Mouse (Mus musculus): ENCODE measurements around the gene Zbtb9. TPM values are rescaled to one million over a fixed set of nuclear protein-coding genes. Genes with fewer than 3 reads are reported as not detected.

Zbtb9 gene
- total and polyA plus RNA-seq, 3 experiments: 10.7 to 13.4 TPM; not detected in 1

- TF ChIP-seq ZC3H11A (IDR thresholded peaks at IDR 0.05; ENCODE audit: low read depth, low read length) (no peak), TAL1 (IDR thresholded peaks at IDR 0.05; ENCODE audit: low read length) (no peak), ZMIZ1 (IDR thresholded peaks at IDR 0.05; ENCODE audit: low read depth, low read length) (no peak), USF1 (IDR thresholded peaks at IDR 0.05; ENCODE audit: low read depth, low read length) (no peak), MAZ (IDR thresholded peaks at IDR 0.05; ENCODE audit: low read depth, low read length) (no peak), POLR2AphosphoS2 (IDR thresholded peaks at IDR 0.05; ENCODE audit: low read length) (no peak), SMC3 (IDR thresholded peaks at IDR 0.05; ENCODE audit: low read depth, low read length) (no peak), E2F4 (IDR thresholded peaks at IDR 0.05; ENCODE audit: borderline replicate concordance, low read depth, low read length) (no peak), CHD2 (IDR thresholded peaks at IDR 0.05; ENCODE audit: low read length) (no peak), USF2 (IDR thresholded peaks at IDR 0.05; ENCODE audit: borderline replicate concordance in 1 of 2, insufficient read depth in 1 of 2, low read depth in 1 of 2, low read length in 2 of 2) (no peak), SIN3A (IDR thresholded peaks at IDR 0.05; ENCODE audit: low read length) (no peak), NRF1 (IDR thresholded peaks at IDR 0.05; ENCODE audit: insufficient read depth, low read depth, low read length, poor library complexity, severe bottlenecking) (no peak), RAD21 (IDR thresholded peaks at IDR 0.05; ENCODE audit: low read depth, low read length) (no peak), ZNF384 (IDR thresholded peaks at IDR 0.05; ENCODE audit: low read depth, low read length) (no peak)
- no peak for DNase-seq (ENCODE audit: low read depth, low spot score)
- Histone ChIP-seq H3K36me3 (ENCODE audit: control insufficient read depth in 1 of 2, insufficient read depth in 2 of 2, low read length in 2 of 2) (peaks cover 0 to 3% of the 10 kb centered on the region in 2 experiments; a peak in 1 of 4 replicates), H3K27ac (ENCODE audit: control insufficient read depth, low read depth, low read length) (no peak overlapping the region), H3K79me2 (ENCODE audit: control insufficient read depth, insufficient read depth, low read length, poor library complexity) (peaks cover 2% of the 10 kb centered on the region; the same call in 1 of the 2 replicates), H3K9ac (ENCODE audit: control insufficient read depth, low read depth, low read length, poor library complexity, severe bottlenecking) (no peak overlapping the region), H3K4me3 (ENCODE audit: control insufficient read depth in 1 of 2, insufficient read depth in 1 of 2, low read depth in 2 of 2, low read length in 2 of 2) (no peak overlapping the region), H3K9me3 (replicated peaks; ENCODE audit: insufficient read depth, low read length) (no peaks in the 10 kb centered on the region), H3K4me1 (ENCODE audit: control insufficient read depth in 1 of 2, insufficient read depth in 2 of 2, low read length in 2 of 2) (peaks cover 0 to 21% of the 10 kb centered on the region in 2 experiments; a peak in 2 of 4 replicates), H3K27me3 (ENCODE audit: control insufficient read depth in 1 of 2, insufficient read depth in 2 of 2, low read length in 2 of 2) (no peaks in the 10 kb centered on the region)
Measured at GRCm38 (mm10) chr17:26946567-26946966, 26.4 kb upstream of the Zbtb9 start.

GRCm38 (mm10) chr17:26947231-26948100 is 25.5 kb upstream of the Zbtb9 start:
- peaks cover 0 to 3% of the 10 kb centered on the region in 2 experiments; a peak in 1 of 4 replicates for H3K36me3 ChIP-seq (ENCODE audit: control insufficient read depth in 1 of 2, insufficient read depth in 2 of 2, low read length in 2 of 2)
- no peaks in the 10 kb centered on the region for H3K79me2 ChIP-seq (ENCODE audit: control insufficient read depth, insufficient read depth, low read length, poor library complexity)
- peaks cover 0 to 16% of the 10 kb centered on the region in 2 experiments; a peak in 2 of 4 replicates for H3K4me1 ChIP-seq (ENCODE audit: control insufficient read depth in 1 of 2, insufficient read depth in 2 of 2, low read length in 2 of 2)
- no peak for TF ChIP-seq ETS1 (IDR thresholded peaks at IDR 0.05; ENCODE audit: low read depth, low read length)
- TF ChIP-seq RCOR1 (IDR thresholded peaks at IDR 0.05; ENCODE audit: low read depth, low read length): no peak
- TF ChIP-seq ELF1 (IDR thresholded peaks at IDR 0.05; ENCODE audit: low read depth, low read length): no peak
- TF ChIP-seq TBP (IDR thresholded peaks at IDR 0.05; ENCODE audit: low read depth, low read length): no peak
- TF ChIP-seq USF1 (IDR thresholded peaks at IDR 0.05; ENCODE audit: low read depth, low read length): no peak
- no peak overlapping the region for H3K4me3 ChIP-seq (ENCODE audit: control insufficient read depth in 1 of 2, insufficient read depth in 1 of 2, low read depth in 2 of 2, low read length in 2 of 2)
- H3K27me3 ChIP-seq (ENCODE audit: control insufficient read depth in 1 of 2, insufficient read depth in 2 of 2, low read length in 2 of 2): no peaks in the 10 kb centered on the region
- H3K9ac ChIP-seq (ENCODE audit: control insufficient read depth, low read depth, low read length, poor library complexity, severe bottlenecking): no peak overlapping the region
- no peaks in the 10 kb centered on the region for H3K9me3 ChIP-seq (replicated peaks; ENCODE audit: insufficient read depth, low read length)
- no peak for DNase-seq (ENCODE audit: low read depth, low spot score)
- H3K27ac ChIP-seq (ENCODE audit: control insufficient read depth, low read depth, low read length): no peak overlapping the region
